8 mouse cellular contexts compared by ENCODE assay signal in genomic region chr1:44119201-44120073, GRCm38 (mm10). TPM values are rescaled to one million over a fixed set of nuclear protein-coding genes. Genes with fewer than 3 reads are reported as not detected.
DNase-seq lines count a peak whose midpoint lies in the region; ATAC-seq and TF ChIP-seq lines count a peak whose summit lies in the region.

No protein-coding gene starts in this region.

- H3K27me3 ChIP-seq in Patski = no peaks in the 10 kb centered on the region
- no peaks in the 10 kb centered on the region for H3K27me3 ChIP-seq in hindbrain, embryonic 14.5 days (ENCODE audit: control insufficient read depth, insufficient read depth, low read length)

- peak; percentile 79 for ATAC-seq in Patski
- ATAC-seq in hindbrain, embryonic 14.5 days (ENCODE audit: low FRiP score) = peak; percentile 89

- POLR2A ChIA-PET in Patski (lab: Charles Lee) = interaction anchor here (0.6 to 1.2 kb wide), 3 partner anchors 17 to 21 kb away, joined by 3 to 13 read pairs (median 4); partner anchors contain the start of gene Tex30

- H3K27ac ChIP-seq in hindbrain, embryonic 14.5 days = peak overlapping the region; percentile 94

- peak; percentile 74 for TF ChIP-seq CTCF in Patski (IDR thresholded peaks at IDR 0.05)

- peaks cover 18% of the 10 kb centered on the region for H3K4me1 ChIP-seq in hindbrain, embryonic 14.5 days (replicated peaks; ENCODE audit: control insufficient read depth, insufficient read depth, low read length)

- peak overlapping the region; percentile 67 for H3K4me3 ChIP-seq in hindbrain, embryonic 14.5 days (replicated peaks; ENCODE audit: low read length)

- no peaks in the 10 kb centered on the region for H3K9me3 ChIP-seq in hindbrain, embryonic 14.5 days (ENCODE audit: control insufficient read depth, low read length)

- peak; percentile 31 for DNase-seq in Patski (ENCODE audit: low read depth, low spot score)
- peak; percentile 82 to 84 for DNase-seq in cerebellum, postnatal 14 days
- DNase-seq in frontal cortex, postnatal 25 days (ENCODE audit: low spot score in 2 of 2) = peak; percentile 58 to 64
- peak; percentile 77 for DNase-seq in hindbrain, embryonic 14.5 days (ENCODE audit: low spot score)
- DNase-seq in left cerebral cortex, adult 11 months (ENCODE audit: low spot score) = peak; percentile 61
- DNase-seq in lung, postnatal 36 days = peak; percentile 84
- DNase-seq in retina, postnatal 1 day = peak; percentile 93
- peak; percentile 86 for DNase-seq in thymus, postnatal 4 days

- peak overlapping the region; percentile 83 for H3K9ac ChIP-seq in hindbrain, embryonic 14.5 days

- under 1% methylated on average over 42 of the region's 43 CpGs for WGBS in hindbrain, embryonic 14.5 days

- H3K36me3 ChIP-seq in hindbrain, embryonic 14.5 days (replicated peaks; ENCODE audit: control insufficient read depth, insufficient read depth) = peaks cover 13% of the 10 kb centered on the region

- in situ Hi-C loops in Patski (cut with MboI; ENCODE audit: low pct_unique_long_range_greater_than_20kb) = no loop called here

- H3K4me2 ChIP-seq in hindbrain, embryonic 14.5 days (replicated peaks) = peak overlapping the region; percentile 93

- CTCF ChIA-PET in Patski (lab: Charles Lee) = interaction anchor here (1.5 kb wide), 1 partner anchor 12 kb away, joined by 7 read pairs; no protein-coding TSS in a partner anchor

RNA-seq across cellular contexts. Expression of gene Bivm, which starts 0.7 kb away (rescaled TPM):
- 42.3 TPM for polyA plus RNA-seq in Patski (2021)
- 33.1 and 39.2 TPM in 2 replicates for polyA plus RNA-seq in hindbrain, embryonic 14.5 days (2014; fragmentation: Nextera tagmentation; extraction: Ambion mirVana)

RNA-seq across cellular contexts. Expression of gene Kdelc1, which starts 0.8 kb away (rescaled TPM):
- 44.0 TPM for polyA plus RNA-seq in Patski (2021)
- polyA plus RNA-seq in hindbrain, embryonic 14.5 days (2014; fragmentation: Nextera tagmentation; extraction: Ambion mirVana) = 26.0 and 30.2 TPM in 2 replicates

RNA-seq across cellular contexts. Expression of gene Tex30, which starts 17.2 kb away (rescaled TPM):
- 22.7 TPM for polyA plus RNA-seq in Patski (2021)
- polyA plus RNA-seq in hindbrain, embryonic 14.5 days (2014; fragmentation: Nextera tagmentation; extraction: Ambion mirVana) = 42.7 and 43.0 TPM in 2 replicates

RNA-seq across cellular contexts. Expression of gene Ercc5, which starts 28.1 kb away (rescaled TPM):
- polyA plus RNA-seq in Patski (2021) = 14.7 TPM
- polyA plus RNA-seq in hindbrain, embryonic 14.5 days (2014; fragmentation: Nextera tagmentation; extraction: Ambion mirVana) = 31.1 TPM in 2 replicates

RNA-seq across cellular contexts. Expression of gene Gm8251, which starts 57.7 kb away (rescaled TPM):
- 0.01 TPM for polyA plus RNA-seq in Patski (2021)
- polyA plus RNA-seq in hindbrain, embryonic 14.5 days (2014; fragmentation: Nextera tagmentation; extraction: Ambion mirVana) = 0.07 TPM in 1 of 2 replicates, not detected in the other

Comparison
In these comparisons a context has a peak if more than half of its experiments do, and no peak if none do; other contexts are left out.
1. Peak in every context shown above with its lines: DNase-seq, ATAC-seq, H3K4me3 ChIP-seq and H3K27ac ChIP-seq.
2. DNase-seq: peak in every context shown above with its lines; median percentile 93 in retina, postnatal 1 day; 86 in thymus, postnatal 4 days; 84 in lung, postnatal 36 days; 83 in cerebellum, postnatal 14 days; 77 in hindbrain, embryonic 14.5 days; 61 in frontal cortex, postnatal 25 days; 61 in left cerebral cortex, adult 11 months; 31 in Patski.